ENCODE assay signal across 14 mouse cellular contexts in genomic region chr11:55041348-55041747, GRCm38 (mm10). TPM values are rescaled to one million over a fixed set of nuclear protein-coding genes. Genes with fewer than 3 reads are reported as not detected.
DNase-seq lines count a peak whose midpoint lies in the region; ATAC-seq and TF ChIP-seq lines count a peak whose summit lies in the region.
"Had no signal": no experiment of that assay in that cellular context is flagged by ENCODE, and none has a peak within 500 bp of the region (broad histone marks: within the 10 kb centered on the region; RNA-seq: fewer than 3 reads in every experiment).

No protein-coding gene starts in this region.

- no peak overlapping the region for H3K9ac ChIP-seq in forebrain, postnatal 0 days
- no peak overlapping the region for H3K9ac ChIP-seq in forebrain, embryonic 11.5 days (ENCODE audit: low read length)
- H3K9ac ChIP-seq: embryonic facial prominence, embryonic 15.5 days; heart, embryonic 12.5 days; intestine, embryonic 15.5 days; liver, embryonic 15.5 days had no signal

- H3K4me3 ChIP-seq in forebrain, postnatal 0 days (ENCODE audit: low read depth, low read length): no peak overlapping the region
- H3K4me3 ChIP-seq in forebrain, embryonic 11.5 days (ENCODE audit: low read depth, low read length): no peak overlapping the region
- no peak overlapping the region for H3K4me3 ChIP-seq in layer of hippocampus, adult 2 months
- H3K4me3 ChIP-seq: embryonic facial prominence, embryonic 15.5 days; heart, embryonic 12.5 days; intestine, embryonic 15.5 days; liver, embryonic 15.5 days had no signal

- WGBS in forebrain, postnatal 0 days: 84% methylated on average over 4 of the region's 4 CpGs
- WGBS in forebrain, embryonic 11.5 days: 77% methylated on average over 4 of the region's 4 CpGs

- H3K4me1 ChIP-seq in forebrain, postnatal 0 days (ENCODE audit: insufficient read depth): no peaks in the 10 kb centered on the region
- no peaks in the 10 kb centered on the region for H3K4me1 ChIP-seq in forebrain, embryonic 11.5 days (replicated peaks; ENCODE audit: control insufficient read depth, insufficient read depth, low read length)
- H3K4me1 ChIP-seq: embryonic facial prominence, embryonic 15.5 days; heart, embryonic 12.5 days; liver, embryonic 15.5 days had no signal

- H3K27me3 ChIP-seq in forebrain, postnatal 0 days (ENCODE audit: insufficient read depth, low read length): no peaks in the 10 kb centered on the region
- H3K27me3 ChIP-seq in forebrain, embryonic 11.5 days (ENCODE audit: control insufficient read depth, insufficient read depth, low read length): no peaks in the 10 kb centered on the region
- H3K27me3 ChIP-seq: embryonic facial prominence, embryonic 15.5 days; heart, embryonic 12.5 days; intestine, embryonic 15.5 days; liver, embryonic 15.5 days had no signal

- peak; percentile 57 for TF ChIP-seq CTCF in forebrain, postnatal 0 days (IDR thresholded peaks at IDR 0.05; ENCODE audit: low read depth)
- TF ChIP-seq CTCF in layer of hippocampus, adult 2 months (conservative IDR thresholded peaks at IDR 0.05): peak; percentile 68

- H3K36me3 ChIP-seq in forebrain, postnatal 0 days (ENCODE audit: insufficient read depth): no peaks in the 10 kb centered on the region
- no peaks in the 10 kb centered on the region for H3K36me3 ChIP-seq in forebrain, embryonic 11.5 days (ENCODE audit: control insufficient read depth, insufficient read depth, low read length)
- H3K36me3 ChIP-seq: embryonic facial prominence, embryonic 15.5 days; heart, embryonic 12.5 days; intestine, embryonic 15.5 days; liver, embryonic 15.5 days had no signal

- DNase-seq in forebrain, postnatal 0 days: no peak
- DNase-seq in forebrain, embryonic 11.5 days (ENCODE audit: low spot score): no peak
- DNase-seq in layer of hippocampus, adult 2 months (ENCODE audit: low spot score in 2 of 2): no peak
- DNase-seq in layer of hippocampus, adult 11-12 months (ENCODE audit: low spot score): no peak
- peak; percentile 29 for DNase-seq in 416B (ENCODE audit: low read depth)
- peak; percentile 45 for DNase-seq in WW6 (ENCODE audit: low read depth, low spot score)
- DNase-seq in adipocyte (ENCODE audit: low spot score): no peak
- DNase-seq in yolk sac, embryonic 10.5 days (ENCODE audit: low spot score): no peak
- DNase-seq: adrenal gland, postnatal 14 days; cerebellum, adult 9-11 months had no signal

- H3K4me2 ChIP-seq in forebrain, postnatal 0 days (ENCODE audit: low read depth): no peak overlapping the region
- no peak overlapping the region for H3K4me2 ChIP-seq in forebrain, embryonic 11.5 days (ENCODE audit: low read depth, low read length, severe bottlenecking)
- H3K4me2 ChIP-seq: embryonic facial prominence, embryonic 15.5 days; heart, embryonic 12.5 days; intestine, embryonic 15.5 days; liver, embryonic 15.5 days had no signal

- no peak for ATAC-seq in forebrain, postnatal 0 days
- ATAC-seq in forebrain, embryonic 11.5 days (replicated peaks; ENCODE audit: low FRiP score): no peak
- ATAC-seq: intestine, embryonic 15.5 days had no signal

- no peak overlapping the region for H3K27ac ChIP-seq in forebrain, postnatal 0 days (ENCODE audit: low read depth, low read length)
- H3K27ac ChIP-seq in forebrain, embryonic 11.5 days (ENCODE audit: low read depth, low read length): no peak overlapping the region
- H3K27ac ChIP-seq in layer of hippocampus, adult 2 months: no peak overlapping the region
- H3K27ac ChIP-seq: embryonic facial prominence, embryonic 15.5 days; intestine, embryonic 15.5 days; liver, embryonic 15.5 days had no signal

- no peaks in the 10 kb centered on the region for H3K9me3 ChIP-seq in forebrain, postnatal 0 days (ENCODE audit: low read length)
- no peaks in the 10 kb centered on the region for H3K9me3 ChIP-seq in forebrain, embryonic 11.5 days (ENCODE audit: control insufficient read depth, low read length)
- H3K9me3 ChIP-seq: embryonic facial prominence, embryonic 15.5 days; heart, embryonic 12.5 days; intestine, embryonic 15.5 days; liver, embryonic 15.5 days had no signal

RNA-seq across cellular contexts. Expression of gene Anxa6, which starts 8.1 kb away (rescaled TPM):
- total RNA-seq in forebrain, postnatal 0 days (2014; rRNA removed): 52.3 and 57.2 TPM in 2 replicates
- polyA plus RNA-seq in forebrain, postnatal 0 days (2015; fragmentation: Nextera tagmentation; extraction: Ambion mirVana): 40.5 and 50.2 TPM in 2 replicates
- 59.6 and 66.7 TPM in 2 replicates for polyA plus RNA-seq in forebrain, embryonic 11.5 days (2014; fragmentation: Nextera tagmentation; extraction: Ambion mirVana)
- 100 to 1,000 TPM; 100 to 103 TPM for total RNA-seq in layer of hippocampus, adult 2 months (2021)

RNA-seq across cellular contexts. Expression of gene Ccdc69, which starts 36.6 kb away (rescaled TPM):
- total RNA-seq in forebrain, postnatal 0 days (2014; rRNA removed): 0.48 and 0.62 TPM in 2 replicates
- 0.18 and 0.29 TPM in 2 replicates for polyA plus RNA-seq in forebrain, postnatal 0 days (2015; fragmentation: Nextera tagmentation; extraction: Ambion mirVana)
- polyA plus RNA-seq in forebrain, embryonic 11.5 days (2014; fragmentation: Nextera tagmentation; extraction: Ambion mirVana): 0.36 TPM in 1 of 2 replicates, not detected in the other
- total RNA-seq in layer of hippocampus, adult 2 months (2021): under 1 TPM in 1 of 2 experiments, not detected in 1; 0.42 TPM

RNA-seq across cellular contexts. Expression of gene Gm2a, which starts 56.6 kb away (rescaled TPM):
- total RNA-seq in forebrain, postnatal 0 days (2014; rRNA removed): 19.9 and 20.2 TPM in 2 replicates
- 46.7 and 48.4 TPM in 2 replicates for polyA plus RNA-seq in forebrain, postnatal 0 days (2015; fragmentation: Nextera tagmentation; extraction: Ambion mirVana)
- polyA plus RNA-seq in forebrain, embryonic 11.5 days (2014; fragmentation: Nextera tagmentation; extraction: Ambion mirVana): 11.1 and 12.2 TPM in 2 replicates
- 10 to 100 TPM; 29.9 to 30.8 TPM for total RNA-seq in layer of hippocampus, adult 2 months (2021)

Comparison
In these comparisons a context has a peak if more than half of its experiments do, and no peak if none do; other contexts are left out.
1. DNase-seq: peak in 416B (single experiment) and WW6 (single experiment); none in forebrain, postnatal 0 days (single experiment), forebrain, embryonic 11.5 days (single experiment), layer of hippocampus, adult 2 months (0 of 2), layer of hippocampus, adult 11-12 months (single experiment), adipocyte (single experiment) and yolk sac, embryonic 10.5 days (single experiment).